In the genomic region with DNA sequence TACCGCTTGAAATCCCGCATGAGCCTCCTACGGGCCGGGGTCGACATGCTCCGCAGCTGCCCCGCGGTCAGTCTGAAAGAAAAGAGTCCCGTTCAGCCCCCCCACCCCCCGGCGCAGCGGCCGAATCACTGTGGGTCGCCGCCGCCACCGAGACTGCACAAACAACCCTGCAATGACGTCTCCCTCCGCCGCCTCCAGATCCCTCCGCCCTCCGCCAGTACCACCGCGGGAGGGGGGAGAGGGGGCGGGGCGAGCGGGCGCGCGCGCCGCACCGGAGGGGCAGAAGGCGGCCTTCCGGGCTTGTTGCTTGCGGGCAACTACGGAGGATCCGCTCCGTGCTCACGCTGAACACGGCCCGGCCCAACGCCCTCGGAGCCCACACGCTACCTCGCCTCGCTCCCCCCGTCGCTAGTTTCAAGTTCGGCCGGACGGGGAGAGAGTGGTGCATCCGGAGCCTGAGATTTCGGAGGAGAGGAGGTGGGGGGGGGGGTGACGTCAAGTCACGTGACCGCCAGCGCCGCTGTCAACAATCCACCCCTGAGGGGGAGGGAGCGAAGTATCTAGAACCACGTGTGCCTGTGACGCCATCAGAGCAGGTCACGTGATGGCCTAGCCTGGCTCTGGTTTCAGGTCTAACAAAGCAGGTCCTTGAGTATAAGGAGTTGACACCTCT, we compare ENCODE assay signal across 8 mouse cellular contexts. TPM values are rescaled to one million over a fixed set of nuclear protein-coding genes. Genes with fewer than 3 reads are reported as not detected.
DNase-seq lines count a peak whose midpoint lies in the region; ATAC-seq and TF ChIP-seq lines count a peak whose summit lies in the region.

A gene (minus strand): TSS at position 473 of the 673 bp plus-strand sequence.

- peak within 1 kb of the TSS; percentile 99 for H3K9ac ChIP-seq in embryonic facial prominence, embryonic 13.5 days
- peak within 1 kb of the TSS; percentile 94 for H3K9ac ChIP-seq in limb, embryonic 12.5 days (replicated peaks)
- peak within 1 kb of the TSS; percentile 96 for H3K9ac ChIP-seq in midbrain, embryonic 15.5 days

- H3K36me3 ChIP-seq in embryonic facial prominence, embryonic 13.5 days: peaks cover 27% of the 10 kb centered on the region
- peaks cover 2% of the 10 kb centered on the region; the same call in 1 of the 2 replicates for H3K36me3 ChIP-seq in kidney, adult 2 months (ENCODE audit: control insufficient read depth, insufficient read depth, low read length)
- H3K36me3 ChIP-seq in limb, embryonic 12.5 days: peaks cover 24% of the 10 kb centered on the region
- H3K36me3 ChIP-seq in midbrain, embryonic 15.5 days (replicated peaks): peaks cover 20% of the 10 kb centered on the region; the same call in 1 of the 2 replicates
- peaks cover 10% of the 10 kb centered on the region for H3K36me3 ChIP-seq in spleen, adult 2 months (ENCODE audit: control insufficient read depth, insufficient read depth, low read length)

- under 1% methylated on average over 63 of the region's 63 CpGs for WGBS in embryonic facial prominence, embryonic 13.5 days
- WGBS in kidney, adult 2 months: under 1% methylated on average over 61 of the region's 63 CpGs
- under 1% methylated on average over 56 of the region's 63 CpGs for WGBS in limb, embryonic 12.5 days
- under 1% methylated on average over 62 of the region's 63 CpGs for WGBS in midbrain, embryonic 15.5 days
- WGBS in spleen, adult 2 months: under 1% methylated on average over 58 of the region's 63 CpGs

- no peaks in the 10 kb centered on the region for H3K27me3 ChIP-seq in embryonic facial prominence, embryonic 13.5 days
- no peaks in the 10 kb centered on the region for H3K27me3 ChIP-seq in kidney, adult 2 months (replicated peaks; ENCODE audit: control insufficient read depth, insufficient read depth, low read length)
- H3K27me3 ChIP-seq in limb, embryonic 12.5 days: no peaks in the 10 kb centered on the region
- no peaks in the 10 kb centered on the region for H3K27me3 ChIP-seq in midbrain, embryonic 15.5 days (replicated peaks)
- H3K27me3 ChIP-seq in spleen, adult 2 months (ENCODE audit: control insufficient read depth, insufficient read depth, low read length): no peaks in the 10 kb centered on the region

- peak; percentile 97 for DNase-seq in 3134 (ENCODE audit: extremely low read depth, insufficient read length, low spot score)
- peak; percentile 96 for DNase-seq in adrenal gland, postnatal 36 days
- DNase-seq in heart, adult 18-20 months: peak; percentile 96 to 97
- peak; percentile 99 for DNase-seq in kidney, adult 2 months
- peak; percentile 95 to 98 for DNase-seq in spleen, adult 2 months (ENCODE audit: low read depth in 1 of 2, low spot score in 2 of 2)

- TF ChIP-seq CTCF in kidney, adult 2 months (conservative IDR thresholded peaks at IDR 0.05; ENCODE audit: insufficient read depth, insufficient read length, low read depth, low read length): no peak
- no peak for TF ChIP-seq CTCF in spleen, adult 2 months (IDR thresholded peaks at IDR 0.05; ENCODE audit: extremely low read depth, insufficient read depth, insufficient read length, insufficient replicate concordance)

- H3K27ac ChIP-seq in embryonic facial prominence, embryonic 13.5 days: peak within 1 kb of the TSS; percentile 96
- H3K27ac ChIP-seq in kidney, adult 2 months (ENCODE audit: insufficient read depth, low read depth, low read length): peak within 1 kb of the TSS; percentile 99
- peak within 1 kb of the TSS; percentile 96 for H3K27ac ChIP-seq in limb, embryonic 12.5 days
- H3K27ac ChIP-seq in midbrain, embryonic 15.5 days: peak within 1 kb of the TSS; percentile 98
- peak within 1 kb of the TSS; percentile 100 for H3K27ac ChIP-seq in spleen, adult 2 months (ENCODE audit: insufficient read depth, low read length)

- peak within 1 kb of the TSS; percentile 81 for H3K4me2 ChIP-seq in embryonic facial prominence, embryonic 13.5 days
- H3K4me2 ChIP-seq in limb, embryonic 12.5 days: peak within 1 kb of the TSS; percentile 85
- H3K4me2 ChIP-seq in midbrain, embryonic 15.5 days: peak within 1 kb of the TSS; percentile 77

- H3K4me3 ChIP-seq in embryonic facial prominence, embryonic 13.5 days: peak within 1 kb of the TSS; percentile 99
- peak within 1 kb of the TSS; percentile 98 for H3K4me3 ChIP-seq in kidney, adult 2 months (ENCODE audit: insufficient read depth, low read depth, low read length)
- H3K4me3 ChIP-seq in limb, embryonic 12.5 days (replicated peaks): peak within 1 kb of the TSS; percentile 93
- peak within 1 kb of the TSS; percentile 91 for H3K4me3 ChIP-seq in midbrain, embryonic 15.5 days
- peak within 1 kb of the TSS; percentile 96 for H3K4me3 ChIP-seq in spleen, adult 2 months (ENCODE audit: extremely low read depth, insufficient read depth, insufficient read length)

- ATAC-seq in embryonic facial prominence, embryonic 13.5 days (ENCODE audit: insufficient number of reproducible peaks, insufficient read depth, low FRiP score, low TSS enrichment, low read depth): peak; percentile 77
- ATAC-seq in limb, embryonic 12.5 days (ENCODE audit: insufficient number of reproducible peaks, insufficient read depth, low FRiP score, low TSS enrichment, low read depth): peak; percentile 76
- ATAC-seq in midbrain, embryonic 15.5 days (replicated peaks): peak; percentile 77

- TF ChIP-seq POLR2A in kidney, adult 2 months (IDR thresholded peaks at IDR 0.05; ENCODE audit: low read depth, low read length): no peak
- peak; percentile 25 for TF ChIP-seq POLR2A in spleen, adult 2 months (IDR thresholded peaks at IDR 0.05; ENCODE audit: low read depth, low read length)

- no peaks in the 10 kb centered on the region for H3K9me3 ChIP-seq in embryonic facial prominence, embryonic 13.5 days
- H3K9me3 ChIP-seq in limb, embryonic 12.5 days: no peaks in the 10 kb centered on the region
- H3K9me3 ChIP-seq in midbrain, embryonic 15.5 days: no peaks in the 10 kb centered on the region

- peaks cover 40% of the 10 kb centered on the region for H3K4me1 ChIP-seq in embryonic facial prominence, embryonic 13.5 days
- H3K4me1 ChIP-seq in kidney, adult 2 months (ENCODE audit: control insufficient read depth, insufficient read depth, low read length): peaks cover 15% of the 10 kb centered on the region; the same call in 1 of the 2 replicates
- peaks cover 30% of the 10 kb centered on the region for H3K4me1 ChIP-seq in limb, embryonic 12.5 days (replicated peaks)
- peaks cover 49% of the 10 kb centered on the region for H3K4me1 ChIP-seq in midbrain, embryonic 15.5 days
- peaks cover 2% of the 10 kb centered on the region; the same call in 1 of the 2 replicates for H3K4me1 ChIP-seq in spleen, adult 2 months (ENCODE audit: control insufficient read depth, insufficient read depth, insufficient read length)

RNA-seq across cellular contexts. Expression of the gene that starts here (rescaled TPM):
- 100 to 1,000 TPM; 145 to 160 TPM for total RNA-seq in adrenal gland, postnatal 36 days (2021)
- polyA plus RNA-seq in embryonic facial prominence, embryonic 13.5 days (2015; fragmentation: Nextera tagmentation; extraction: Ambion mirVana): 233 and 245 TPM in 2 replicates
- 100 to 1,000 TPM; 265 to 312 TPM for total RNA-seq in heart, adult 18-20 months (2021)
- polyA plus RNA-seq in kidney, adult 2 months (2012; rRNA removed): 48.5 and 70.9 TPM in 2 replicates
- 244 and 267 TPM in 2 replicates for polyA plus RNA-seq in limb, embryonic 12.5 days (2016; fragmentation: Nextera tagmentation; extraction: Ambion mirVana)
- 223 and 231 TPM in 2 replicates for polyA plus RNA-seq in midbrain, embryonic 15.5 days (2015; fragmentation: Nextera tagmentation; extraction: Ambion mirVana)
- 26.6 and 28.6 TPM in 2 replicates for polyA plus RNA-seq in spleen, adult 2 months (2012; rRNA removed)

Comparison
In these comparisons a context has a peak if more than half of its experiments do, and no peak if none do; other contexts are left out.
1. Peak in every context shown above with its lines: DNase-seq, ATAC-seq, H3K4me3 ChIP-seq and H3K27ac ChIP-seq.